Mouse (Mus musculus) MEL (cell line): ENCODE data around the gene Trap1.

Experiments used
- CTCF ChIP-seq, 3 experiments: IDR thresholded peaks in 2 of 3; conservative IDR thresholded peaks in 1 of 3; 2 replicates each; pipeline ENCODE4 v1.5.1; 2011 to 2012; ENCODE audit warnings: low read length in 3 of 3, low read depth in 2 of 3, mild to moderate bottlenecking in 2 of 3, improper control_type of control experiment in 1 of 3, inconsistent platforms in 1 of 3, mixed read lengths in 1 of 3, moderate library complexity in 1 of 3; ENCODE audit not compliant: control insufficient read depth in 1 of 3, insufficient read depth in 1 of 3, poor library complexity in 1 of 3, severe bottlenecking in 1 of 3
- E2F4 ChIP-seq: IDR thresholded peaks from 2 replicates; pipeline ENCODE4 v1.6.1; 2011; ENCODE audit warnings: low read depth, low read length, improper control_type of control experiment, borderline replicate concordance
- EP300 ChIP-seq, 2 experiments: IDR thresholded peaks; 2 replicates each; pipeline ENCODE4 v1.6.1; 2011; ENCODE audit warnings: improper control_type of control experiment in 2 of 2, low read length in 2 of 2, low read depth in 1 of 2, mild to moderate bottlenecking in 1 of 2
- JUND ChIP-seq: IDR thresholded peaks from 2 replicates; pipeline ENCODE4 v1.6.1; 2011; ENCODE audit warnings: low read depth, mild to moderate bottlenecking, improper control_type of control experiment, low read length
- NELFE ChIP-seq: IDR thresholded peaks from 2 replicates; pipeline ENCODE4 v1.6.1; 2011; ENCODE audit warnings: low read depth, low read length, improper control_type of control experiment
- POLR2AphosphoS2 ChIP-seq: IDR thresholded peaks from 2 replicates; pipeline ENCODE4 v1.6.1; 2011; ENCODE audit warnings: low read length, improper control_type of control experiment
- RAD21 ChIP-seq: IDR thresholded peaks from 2 replicates; pipeline ENCODE4 v1.6.1; 2011; ENCODE audit warnings: mild to moderate bottlenecking, low read depth, low read length, improper control_type of control experiment
- SIN3A ChIP-seq: IDR thresholded peaks from 2 replicates; pipeline ENCODE4 v1.6.1; 2012; ENCODE audit warnings: low read length, improper control_type of control experiment, inconsistent platforms
- TAL1 ChIP-seq: IDR thresholded peaks from 2 replicates; pipeline ENCODE4 v1.6.1; 2012; ENCODE audit warnings: mild to moderate bottlenecking, inconsistent platforms, low read length, moderate library complexity, mixed read lengths
- TBP ChIP-seq: IDR thresholded peaks from 2 replicates; pipeline ENCODE4 v1.8.0; 2011; ENCODE audit warnings: low read depth, low read length, improper control_type of control experiment

GRCm38 (mm10) chr16:4044093-4044492 is 33.5 kb downstream of the Trap1 start:
- TF ChIP-seq CTCF (IDR thresholded peaks at IDR 0.05 in 2 of 3, conservative IDR thresholded peaks at IDR 0.05 in 1 of 3; ENCODE audit: control insufficient read depth in 1 of 3, insufficient read depth in 1 of 3, low read depth in 2 of 3, low read length in 3 of 3, poor library complexity in 1 of 3, severe bottlenecking in 1 of 3) (no peak), POLR2AphosphoS2 (no peak), TBP (no peak), E2F4 (no peak), EP300 (IDR thresholded peaks at IDR 0.05; ENCODE audit: low read depth in 1 of 2, low read length in 2 of 2) (no peak), RAD21 (no peak), NELFE (no peak), TAL1 (no peak), SIN3A (no peak), JUND (no peak)
